Mouse (Mus musculus): ENCODE results near the gene Cacna2d2. TPM values are rescaled to one million over a fixed set of nuclear protein-coding genes. Genes with fewer than 3 reads are reported as not detected.

Gene Cacna2d2
- polyA plus RNA-seq, 1 experiment = not detected

DNA sequence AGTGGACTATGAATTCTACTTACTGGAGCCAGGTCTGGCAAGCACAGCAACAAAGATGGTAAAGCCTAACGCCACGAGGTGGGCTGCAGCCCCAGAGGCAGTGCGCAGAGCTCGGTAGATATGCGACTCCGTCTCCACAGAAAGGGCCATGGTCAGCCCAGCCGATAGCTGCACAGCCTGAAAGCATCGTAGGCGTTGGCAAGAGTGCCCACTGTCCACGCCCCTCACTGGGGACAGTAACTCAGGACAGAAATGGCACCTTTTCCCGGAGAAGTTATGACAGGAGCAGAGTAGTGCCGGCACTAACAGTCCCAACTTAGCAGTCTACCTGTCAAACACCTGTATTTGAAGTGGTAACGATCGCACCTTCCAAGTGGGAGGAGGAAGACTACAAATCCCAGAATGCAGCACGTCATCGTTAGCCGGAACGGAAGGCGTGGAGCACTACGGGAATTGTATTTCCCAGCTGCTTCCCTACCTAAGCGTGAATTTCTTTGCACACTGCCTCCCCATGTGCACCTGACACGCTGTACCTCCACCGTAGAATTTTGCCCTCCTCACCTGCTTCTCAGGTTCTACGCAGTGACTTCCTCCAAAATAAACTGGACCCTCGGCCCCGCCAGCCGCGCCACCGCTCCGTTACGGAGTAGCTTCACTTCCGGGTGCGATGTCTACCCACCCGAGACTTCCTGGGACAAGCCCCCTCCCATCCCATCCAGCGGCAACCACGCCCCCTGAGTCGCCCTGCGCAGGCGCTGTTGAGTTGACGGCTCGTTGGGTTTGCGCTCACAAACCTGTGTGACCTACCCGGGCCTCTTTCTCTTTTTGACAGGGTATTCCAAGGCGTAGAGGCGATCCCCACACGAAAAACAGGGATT lies 142.3 kb downstream of the Cacna2d2 start, which contains the start of the genes Cyb561d2 and Nprl2:
Gene Cyb561d2, minus strand, starts transcription at position 720 of the 878 bp plus-strand sequence.
Gene Nprl2, plus strand, starts transcription at position 753 of the 878 bp plus-strand sequence.
- Histone ChIP-seq H3K4me1 (ENCODE audit: control insufficient read depth, insufficient read depth, low read length) (peaks cover 11% of the 10 kb centered on the region), H3K27ac (ENCODE audit: insufficient read depth, low read depth, low read length) (peak within 1 kb of the TSS; percentile 32), H3K4me3 (ENCODE audit: insufficient read depth, low read length) (peak within 1 kb of the TSS; percentile 67)
- no peak for TF ChIP-seq CTCF (IDR thresholded peaks at IDR 0.05; ENCODE audit: low read depth, low read length)
- TF ChIP-seq POLR2A (IDR thresholded peaks at IDR 0.05; ENCODE audit: borderline replicate concordance, low read depth, low read length) = peak; percentile 80

GRCm38 (mm10) chr9:107542352-107542686 lies 142.9 kb downstream of the Cacna2d2 start:
- H3K4me1 ChIP-seq (ENCODE audit: control insufficient read depth, insufficient read depth, low read length) = peaks cover 10% of the 10 kb centered on the region

GRCm38 (mm10) chr9:107542721-107543120 lies 143.3 kb downstream of the Cacna2d2 start:
- TF ChIP-seq CTCF (IDR thresholded peaks at IDR 0.05; ENCODE audit: low read depth, low read length) = no peak
- TF ChIP-seq POLR2A (IDR thresholded peaks at IDR 0.05; ENCODE audit: borderline replicate concordance, low read depth, low read length) = no peak
- H3K27ac ChIP-seq (ENCODE audit: insufficient read depth, low read depth, low read length) = no peak overlapping the region
- peak overlapping the region; percentile 67 for H3K4me3 ChIP-seq (ENCODE audit: insufficient read depth, low read length)
- peaks cover 14% of the 10 kb centered on the region for H3K4me1 ChIP-seq (ENCODE audit: control insufficient read depth, insufficient read depth, low read length)

More at GRCm38 (mm10) chr9:107542352-107542686, 142.9 kb downstream of the Cacna2d2 start:
- Histone ChIP-seq H3K27ac (ENCODE audit: insufficient read depth, low read depth, low read length) (no peak overlapping the region), H3K4me3 (ENCODE audit: insufficient read depth, low read length) (peak overlapping the region; percentile 67)
- TF ChIP-seq POLR2A (IDR thresholded peaks at IDR 0.05; ENCODE audit: borderline replicate concordance, low read depth, low read length) (no peak), CTCF (IDR thresholded peaks at IDR 0.05; ENCODE audit: low read depth, low read length) (no peak)

- Histone ChIP-seq H3K4me3 (ENCODE audit: insufficient read depth, low read length) (no peak overlapping the region), H3K4me1 (ENCODE audit: control insufficient read depth, insufficient read depth, low read length) (peaks cover 19% of the 10 kb centered on the region), H3K27ac (ENCODE audit: insufficient read depth, low read depth, low read length) (no peak overlapping the region)
- TF ChIP-seq CTCF (IDR thresholded peaks at IDR 0.05; ENCODE audit: low read depth, low read length) (no peak), POLR2A (IDR thresholded peaks at IDR 0.05; ENCODE audit: borderline replicate concordance, low read depth, low read length) (no peak)
These were observed 143.9 kb downstream of the Cacna2d2 start for GRCm38 (mm10) chr9:107543299-107543698.

DNA sequence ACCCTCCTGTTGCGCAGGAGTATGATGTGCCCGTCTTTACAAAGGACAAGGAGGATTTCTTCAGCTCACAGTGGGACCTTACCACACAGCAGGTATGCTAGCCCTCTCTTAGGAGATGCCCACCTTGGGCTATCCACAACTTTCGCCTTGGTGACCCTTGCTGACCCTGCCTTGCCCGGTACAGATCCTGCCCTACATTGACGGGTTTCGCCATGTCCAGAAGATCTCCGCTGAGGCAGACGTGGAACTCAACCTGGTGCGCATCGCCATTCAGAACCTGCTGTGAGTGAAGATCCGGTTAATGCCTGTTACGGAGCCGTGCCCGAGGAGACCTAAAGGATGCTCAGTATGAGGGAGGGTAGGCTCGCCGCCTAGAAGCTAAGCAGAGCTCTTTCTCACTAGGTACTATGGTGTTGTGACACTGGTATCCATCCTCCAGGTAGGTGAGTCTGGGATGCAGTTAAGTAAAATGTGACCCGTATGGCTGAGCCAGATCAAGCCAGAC lies 144.8 kb downstream of the Cacna2d2 start:
- TF ChIP-seq POLR2A (IDR thresholded peaks at IDR 0.05; ENCODE audit: borderline replicate concordance, low read depth, low read length) = no peak
- TF ChIP-seq CTCF (IDR thresholded peaks at IDR 0.05; ENCODE audit: low read depth, low read length) = no peak
- Histone ChIP-seq H3K27ac (ENCODE audit: insufficient read depth, low read depth, low read length) (no peak overlapping the region), H3K4me3 (ENCODE audit: insufficient read depth, low read length) (no peak overlapping the region), H3K4me1 (ENCODE audit: control insufficient read depth, insufficient read depth, low read length) (peaks cover 23% of the 10 kb centered on the region)

DNA sequence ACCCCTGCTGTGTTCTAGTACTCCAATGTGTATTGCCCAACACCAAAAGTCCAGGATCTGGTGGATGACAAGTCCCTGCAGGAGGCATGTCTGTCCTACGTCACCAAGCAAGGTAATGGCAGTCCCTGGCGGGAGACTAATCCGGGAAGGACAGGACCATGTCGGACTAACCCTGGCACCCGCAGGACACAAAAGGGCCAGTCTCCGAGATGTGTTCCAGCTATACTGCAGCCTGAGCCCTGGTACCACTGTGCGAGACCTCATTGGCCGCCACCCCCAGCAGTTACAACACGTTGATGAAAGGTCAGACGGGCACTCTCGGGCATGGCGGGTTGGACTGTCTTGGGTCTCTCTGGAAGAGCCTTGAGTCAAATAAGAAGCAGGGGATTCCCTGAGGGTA lies 145.3 kb downstream of the Cacna2d2 start:
- peaks cover 23% of the 10 kb centered on the region for H3K4me1 ChIP-seq (ENCODE audit: control insufficient read depth, insufficient read depth, low read length)
- no peak overlapping the region for H3K27ac ChIP-seq (ENCODE audit: insufficient read depth, low read depth, low read length)
- no peak overlapping the region for H3K4me3 ChIP-seq (ENCODE audit: insufficient read depth, low read length)
- TF ChIP-seq POLR2A (IDR thresholded peaks at IDR 0.05; ENCODE audit: borderline replicate concordance, low read depth, low read length) (no peak), CTCF (IDR thresholded peaks at IDR 0.05; ENCODE audit: low read depth, low read length) (no peak)

- H3K27ac ChIP-seq (ENCODE audit: insufficient read depth, low read depth, low read length) = no peak overlapping the region
- H3K4me1 ChIP-seq (ENCODE audit: control insufficient read depth, insufficient read depth, low read length) = peaks cover 23% of the 10 kb centered on the region
- TF ChIP-seq CTCF (IDR thresholded peaks at IDR 0.05; ENCODE audit: low read depth, low read length) = no peak
- no peak for TF ChIP-seq POLR2A (IDR thresholded peaks at IDR 0.05; ENCODE audit: borderline replicate concordance, low read depth, low read length)
- H3K4me3 ChIP-seq (ENCODE audit: insufficient read depth, low read length) = no peak overlapping the region
These were observed 145.8 kb downstream of the Cacna2d2 start for GRCm38 (mm10) chr9:107545199-107545598.

DNA sequence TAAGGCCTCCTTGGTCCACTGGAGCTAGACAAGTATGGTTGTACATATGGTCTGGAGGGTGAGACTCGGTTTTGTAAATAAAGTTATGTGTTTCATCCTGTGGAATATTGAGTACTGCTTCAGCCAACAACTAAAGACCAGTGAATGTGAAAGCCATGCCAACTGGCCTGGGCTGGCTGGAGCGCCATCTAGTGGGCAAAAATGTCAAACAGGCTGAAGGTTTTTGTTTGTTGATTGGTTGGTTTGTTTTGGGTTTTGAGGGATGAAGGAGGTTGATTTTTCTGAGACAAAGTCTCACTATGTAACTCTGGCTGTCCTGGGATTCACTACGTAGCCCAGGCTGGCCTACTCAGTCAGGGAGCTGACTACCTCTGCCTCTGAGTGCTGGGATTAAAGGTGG lies 146.2 kb downstream of the Cacna2d2 start:
- peaks cover 23% of the 10 kb centered on the region for H3K4me1 ChIP-seq (ENCODE audit: control insufficient read depth, insufficient read depth, low read length)
- TF ChIP-seq POLR2A (IDR thresholded peaks at IDR 0.05; ENCODE audit: borderline replicate concordance, low read depth, low read length) = no peak
- TF ChIP-seq CTCF (IDR thresholded peaks at IDR 0.05; ENCODE audit: low read depth, low read length) = peak; percentile 98

DNA sequence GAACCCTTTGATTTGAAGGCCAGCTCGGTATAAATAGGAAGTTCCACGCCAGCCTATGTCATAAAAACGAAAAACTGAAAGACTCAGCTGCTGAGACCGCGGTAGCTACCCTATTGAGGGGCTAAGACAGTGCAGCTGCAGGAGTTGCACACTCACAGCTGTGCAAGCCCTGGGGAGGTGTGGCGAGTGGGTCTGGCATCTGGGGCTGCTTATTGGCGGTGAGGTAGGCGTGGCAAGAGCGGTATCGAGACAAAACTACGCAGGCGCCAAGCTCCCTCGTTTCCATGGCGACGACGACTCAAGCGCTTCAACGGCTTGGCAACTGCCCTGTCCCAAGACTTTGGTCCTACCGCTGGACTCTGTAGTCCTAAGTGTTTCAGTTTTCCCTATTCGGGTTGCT lies 147.6 kb downstream of the Cacna2d2 start, which contains the start of gene Zmynd10:
Gene Zmynd10, plus strand, starts transcription at position 273 of the 400 bp plus-strand sequence.
- TF ChIP-seq POLR2A (IDR thresholded peaks at IDR 0.05; ENCODE audit: borderline replicate concordance, low read depth, low read length) = no peak
- TF ChIP-seq CTCF (IDR thresholded peaks at IDR 0.05; ENCODE audit: low read depth, low read length) = no peak
- peaks cover 29% of the 10 kb centered on the region for H3K4me1 ChIP-seq (ENCODE audit: control insufficient read depth, insufficient read depth, low read length)
- H3K4me3 ChIP-seq (ENCODE audit: insufficient read depth, low read length) = 0 out of 2 replicates have a peak within 1 kb of the TSS, but pooled peaks have one; percentile 21
- no peak within 1 kb of the TSS for H3K27ac ChIP-seq (ENCODE audit: insufficient read depth, low read depth, low read length)

More for the DNA sequence above, 146.2 kb downstream of the Cacna2d2 start:
- Histone ChIP-seq H3K4me3 (ENCODE audit: insufficient read depth, low read length) (no peak overlapping the region), H3K27ac (ENCODE audit: insufficient read depth, low read depth, low read length) (no peak overlapping the region)

- Histone ChIP-seq H3K4me1 (ENCODE audit: control insufficient read depth, insufficient read depth, low read length) (peaks cover 29% of the 10 kb centered on the region), H3K4me3 (ENCODE audit: insufficient read depth, low read length) (no peak overlapping the region), H3K27ac (ENCODE audit: insufficient read depth, low read depth, low read length) (no peak overlapping the region)
- TF ChIP-seq POLR2A (IDR thresholded peaks at IDR 0.05; ENCODE audit: borderline replicate concordance, low read depth, low read length) = no peak
- no peak for TF ChIP-seq CTCF (IDR thresholded peaks at IDR 0.05; ENCODE audit: low read depth, low read length)
These were observed 148.5 kb downstream of the Cacna2d2 start for GRCm38 (mm10) chr9:107547957-107548356.
